Mouse (Mus musculus) adrenal gland, postnatal 36 days (tissue): ENCODE data around the gene Fer. TPM values are rescaled to one million over a fixed set of nuclear protein-coding genes. Genes with fewer than 3 reads are reported as not detected.

Experiments
- DNase-seq, 2 experiments: peaks; one replicate each; pipeline ENCODE4 v3.0.0; 2021; ENCODE audit warnings: mixed read lengths in 1 of 2
- total RNA-seq, 2 experiments: library from RNA; stranded (reverse); gene quantifications; 2 replicates each; pipeline ENCODE4 v1.2.3; 2021

Gene Fer
- total RNA-seq, 2 experiments from 2014 or later, result 18.0 to 23.5 TPM

DNA sequence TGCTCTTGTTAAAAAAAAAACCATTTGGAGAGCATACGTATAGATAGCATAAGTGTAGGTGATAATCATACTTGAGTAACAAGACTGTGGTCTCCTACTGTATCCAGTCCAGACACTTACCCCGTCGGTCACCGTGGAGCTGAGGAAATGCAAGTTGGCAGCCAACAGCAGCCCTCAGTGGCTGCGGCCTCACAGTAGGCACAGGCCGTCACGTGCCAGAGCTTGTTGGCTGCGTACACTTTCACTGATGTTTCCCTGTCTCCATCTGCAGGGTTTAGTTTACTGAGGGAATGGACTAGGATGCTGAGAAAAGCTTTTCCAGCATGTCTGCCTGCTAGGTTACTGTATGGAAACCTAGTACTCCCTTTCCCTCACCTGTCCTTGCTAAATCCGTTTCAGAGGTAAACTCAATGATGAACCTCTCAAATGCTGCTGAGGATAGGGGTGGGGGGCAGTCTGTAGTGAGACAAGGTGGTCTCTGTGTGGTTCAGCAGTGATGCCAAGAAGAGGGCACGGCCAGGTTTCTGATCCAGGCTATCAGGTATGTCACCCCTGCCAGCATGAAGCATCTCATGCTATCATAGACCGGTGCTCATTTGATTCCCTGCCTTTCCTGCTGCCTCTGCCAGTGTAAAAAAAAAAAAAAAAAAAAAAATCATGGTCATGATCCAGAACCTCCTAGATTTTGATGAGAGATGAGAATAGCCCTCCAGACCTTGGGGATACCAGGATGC, 224.2 kb downstream of the Fer start:
- no peak for DNase-seq

DNA sequence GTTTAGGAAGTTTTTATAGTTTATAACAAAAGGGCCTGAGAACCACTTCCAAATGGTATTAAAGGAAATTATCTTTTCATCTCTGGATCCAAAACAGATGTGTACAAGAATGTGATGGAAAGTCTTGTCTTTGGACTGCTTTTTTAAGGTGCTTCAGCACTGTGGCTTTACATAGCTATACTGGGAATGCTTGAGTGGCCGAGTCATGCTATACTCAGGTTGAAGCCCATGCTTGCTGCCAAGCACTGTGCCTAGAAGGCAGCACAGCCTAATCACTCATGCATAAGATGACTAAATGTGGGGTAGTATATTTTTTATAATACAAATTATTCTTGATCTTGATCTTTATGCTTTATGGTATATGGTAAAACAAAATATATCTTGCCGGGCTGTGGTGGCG, 225.0 kb downstream of the Fer start:
- DNase-seq, result no peak

DNA sequence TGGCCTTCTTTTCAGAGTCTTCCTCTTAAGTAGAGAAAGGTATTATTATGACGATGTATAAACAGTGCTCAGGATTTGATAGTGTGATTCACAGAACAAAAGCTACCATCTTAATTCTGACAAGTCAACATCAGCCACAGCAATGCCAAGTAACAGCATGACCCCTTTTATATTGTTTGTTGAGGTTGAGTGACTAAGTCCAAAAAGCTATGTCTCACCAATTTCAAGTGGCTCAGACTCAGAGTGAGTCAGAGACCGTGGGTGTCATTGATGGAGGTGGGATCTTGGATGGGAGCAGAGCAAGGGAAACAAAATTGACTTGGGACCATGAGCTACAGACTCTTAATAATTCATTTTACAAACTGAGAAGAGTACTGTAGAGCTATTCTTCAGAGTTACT, 230.9 kb downstream of the Fer start:
- DNase-seq, result peak in 1 of 2 experiments; percentile 25

DNA sequence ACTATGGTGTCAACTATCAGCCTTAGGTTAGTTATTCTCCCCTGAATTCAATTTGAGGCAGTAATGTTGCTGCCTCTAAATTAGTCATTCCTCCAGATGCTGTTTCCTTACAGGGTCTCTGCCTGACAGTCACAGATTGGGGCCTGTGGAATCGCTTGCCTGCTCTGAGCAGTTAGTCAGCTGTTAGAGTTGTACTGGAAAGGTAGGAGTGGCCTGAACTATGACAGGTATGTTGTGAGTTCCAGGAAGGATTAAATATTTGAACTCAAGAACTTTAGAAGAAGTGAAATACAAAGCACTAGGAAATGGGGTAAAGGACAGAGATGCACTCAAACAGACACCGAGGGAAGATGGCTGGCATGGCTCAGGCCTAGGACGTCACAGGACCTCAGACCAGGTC, 233.9 kb downstream of the Fer start:
- no peak for DNase-seq

DNA sequence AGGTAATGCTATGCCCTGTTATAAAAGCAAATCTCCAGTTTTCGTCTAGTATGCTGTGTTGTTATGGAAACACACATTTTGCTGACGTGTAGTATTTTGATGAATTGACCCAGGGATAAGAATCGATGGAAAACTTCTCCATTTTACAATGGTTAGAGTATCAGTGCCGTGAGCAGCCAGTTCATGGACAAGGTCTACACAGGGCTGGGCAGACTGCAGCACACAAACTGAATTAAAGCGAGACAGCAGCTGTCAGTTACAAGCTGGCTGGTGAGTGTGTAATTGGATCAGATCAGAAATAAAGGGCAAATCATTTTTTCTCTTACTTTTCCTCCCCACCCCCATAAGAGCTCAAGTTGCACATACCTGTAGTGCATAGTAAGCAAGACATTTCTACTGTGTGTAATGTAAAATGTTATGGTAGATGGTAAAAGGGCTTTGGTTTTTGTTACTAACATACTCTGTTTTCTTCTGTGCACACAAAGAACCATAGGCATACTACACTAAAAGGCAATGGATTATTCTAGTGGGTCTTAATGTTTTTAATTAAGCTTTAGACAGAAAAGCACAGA, 235.0 kb downstream of the Fer start:
- no peak for DNase-seq

DNA sequence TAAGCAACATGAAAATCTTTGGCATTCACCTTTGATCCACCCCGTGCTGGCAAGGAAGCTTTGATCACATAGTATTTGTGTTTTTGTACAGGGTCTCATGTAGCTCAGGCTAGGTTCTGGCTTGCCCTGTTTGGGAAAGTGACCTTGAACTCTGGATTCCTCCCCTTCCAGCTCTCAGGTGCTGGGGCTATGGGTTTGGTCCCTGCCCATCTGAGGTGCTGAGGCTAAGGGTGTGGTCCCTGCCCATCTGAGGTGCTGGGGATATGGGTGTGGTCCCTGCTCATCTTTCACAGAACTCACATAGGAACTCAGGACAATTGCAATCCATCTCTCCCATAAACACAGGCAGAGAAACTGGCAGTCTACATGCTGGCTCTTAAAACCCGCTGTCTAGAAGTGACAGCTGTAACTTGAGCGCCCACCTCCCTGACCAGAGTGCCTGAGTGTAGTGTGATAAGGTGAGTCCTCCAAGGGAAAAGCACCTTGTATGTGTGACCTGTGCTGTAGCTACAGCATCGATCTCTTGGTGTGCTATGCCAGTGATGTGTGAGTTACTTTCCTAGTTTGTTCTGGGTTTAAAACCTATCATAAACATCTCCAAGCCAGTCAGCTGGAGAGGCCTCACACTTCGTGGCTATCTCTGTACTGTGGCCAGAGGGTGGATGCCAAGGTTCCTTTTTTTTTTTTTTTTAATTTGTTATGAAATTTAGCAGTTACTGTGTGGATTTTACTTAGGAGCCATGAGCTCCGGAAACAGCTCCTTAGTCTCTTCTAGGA, 236.7 kb downstream of the Fer start:
- DNase-seq, result no peak

DNA sequence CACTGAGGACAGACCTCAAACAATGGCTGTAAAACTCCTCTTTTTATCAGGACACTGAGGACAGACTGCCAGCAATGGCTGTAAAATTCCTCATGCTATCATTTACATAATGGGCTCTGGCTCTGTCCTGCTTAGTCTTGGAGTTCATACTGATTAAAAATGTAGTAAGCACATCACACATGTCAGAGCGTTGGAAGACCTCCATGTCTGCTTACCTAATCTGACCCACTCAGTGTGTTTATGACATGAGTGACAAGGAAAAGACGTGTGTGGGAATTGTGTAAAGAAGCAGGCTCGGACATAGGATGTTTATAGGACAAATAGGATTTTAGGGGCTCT, 237.3 kb downstream of the Fer start:
- no peak for DNase-seq

DNA sequence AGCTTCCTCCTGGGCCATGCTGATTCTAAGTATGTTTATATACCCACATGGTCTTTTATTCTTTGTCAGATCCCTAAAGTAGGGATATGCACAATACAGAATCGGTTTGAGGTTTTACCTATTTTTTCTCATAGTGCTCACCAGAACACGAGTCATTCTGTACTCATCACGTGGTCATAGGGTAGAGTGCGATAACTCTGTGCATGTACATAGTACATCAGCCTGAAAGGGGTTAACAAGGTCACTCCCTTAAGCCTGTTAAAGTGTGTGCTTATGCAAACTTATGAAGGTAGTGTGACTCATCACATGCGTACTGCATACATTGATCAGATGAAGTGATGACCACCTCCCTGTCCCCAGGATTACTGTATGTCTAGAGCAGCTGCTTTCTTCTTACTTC, 245.9 kb downstream of the Fer start:
- DNase-seq, result no peak

DNA sequence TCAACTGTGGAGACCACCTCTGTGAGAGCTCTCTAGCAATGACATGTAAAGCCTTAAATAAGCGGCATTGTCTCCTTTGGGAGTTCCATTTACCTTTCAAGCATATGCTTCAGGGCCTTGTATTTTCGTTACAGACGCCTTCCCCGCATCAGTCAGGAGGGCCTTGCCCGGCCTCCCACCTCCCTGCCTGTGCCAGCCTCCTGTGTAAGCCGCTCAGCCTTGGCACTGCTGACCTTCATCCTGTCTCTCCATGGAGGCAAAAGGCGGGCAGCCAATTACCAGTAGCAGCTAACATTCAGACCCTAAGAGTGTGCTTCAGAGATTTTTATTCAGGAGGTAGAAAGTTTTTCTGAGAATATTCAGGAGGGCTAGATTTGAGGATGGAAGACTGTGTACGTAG, 247.0 kb downstream of the Fer start:
- peak; percentile 41 to 49 for DNase-seq

DNA sequence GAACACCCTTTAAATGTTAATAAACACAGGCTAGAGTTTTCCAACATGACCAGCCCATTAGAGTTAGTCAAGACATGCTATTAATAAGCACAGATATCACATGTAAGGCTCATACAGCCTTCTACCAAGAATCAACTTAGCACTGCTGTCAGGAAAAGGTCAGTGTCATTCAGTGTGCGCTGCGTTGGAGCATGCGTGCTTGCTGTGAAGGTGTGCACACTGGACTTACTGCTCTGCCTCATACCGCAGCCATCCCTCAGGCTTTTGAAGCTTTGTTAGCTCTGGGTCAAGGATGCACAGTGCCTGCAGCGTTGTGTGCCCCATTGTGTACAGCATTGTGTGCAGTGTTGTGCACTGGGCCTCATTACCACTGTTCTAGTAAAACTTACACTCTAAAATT, 250.8 kb downstream of the Fer start:
- peak; percentile 12 to 16 for DNase-seq

DNA sequence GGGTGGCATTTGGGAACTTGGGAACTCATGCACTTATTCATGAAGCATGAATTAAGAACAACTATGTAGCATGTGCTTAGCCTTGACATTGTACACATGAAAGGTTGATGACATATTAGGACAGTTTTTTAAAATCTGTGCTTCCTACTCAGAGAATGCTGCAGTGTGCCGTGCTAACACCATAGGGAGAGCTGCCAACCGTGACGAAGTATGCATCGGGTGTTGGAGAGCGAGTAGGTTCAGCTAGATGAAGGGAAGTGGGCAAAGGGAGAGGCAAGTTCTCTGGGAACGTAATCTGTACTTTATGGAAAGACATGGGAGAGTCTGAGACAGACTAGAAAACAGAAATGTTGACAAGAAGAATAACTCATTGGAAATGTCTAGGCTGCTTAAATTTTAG, 253.9 kb downstream of the Fer start:
- no peak for DNase-seq

DNA sequence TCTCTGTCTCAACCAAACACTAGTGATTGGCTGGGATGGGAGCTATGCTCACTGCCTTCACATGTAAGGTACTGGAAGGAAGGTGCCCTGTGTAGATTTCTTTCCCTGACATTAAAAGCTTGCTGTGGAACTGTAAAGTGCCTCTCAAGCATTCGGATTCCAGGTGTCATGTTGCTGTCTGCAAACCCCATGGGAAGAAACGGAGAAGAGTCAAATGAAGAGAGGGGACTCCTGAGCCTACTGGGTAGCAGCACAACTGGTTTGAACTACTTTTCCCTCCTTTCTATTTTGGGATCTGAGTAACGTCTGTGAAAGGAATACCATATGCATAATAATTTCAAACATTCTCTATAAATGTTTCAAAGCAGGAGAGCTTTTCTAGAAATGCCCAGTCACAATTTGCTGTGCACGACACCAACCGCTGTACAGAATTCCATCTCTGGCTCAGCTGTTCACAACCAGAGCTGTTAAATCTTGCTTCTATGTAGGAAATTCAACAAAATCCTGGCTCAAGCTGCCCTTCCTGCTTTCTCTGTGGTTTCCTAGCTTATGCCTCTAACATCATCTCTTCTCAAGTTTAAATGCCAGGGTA, 256.9 kb downstream of the Fer start:
- no peak for DNase-seq

DNA sequence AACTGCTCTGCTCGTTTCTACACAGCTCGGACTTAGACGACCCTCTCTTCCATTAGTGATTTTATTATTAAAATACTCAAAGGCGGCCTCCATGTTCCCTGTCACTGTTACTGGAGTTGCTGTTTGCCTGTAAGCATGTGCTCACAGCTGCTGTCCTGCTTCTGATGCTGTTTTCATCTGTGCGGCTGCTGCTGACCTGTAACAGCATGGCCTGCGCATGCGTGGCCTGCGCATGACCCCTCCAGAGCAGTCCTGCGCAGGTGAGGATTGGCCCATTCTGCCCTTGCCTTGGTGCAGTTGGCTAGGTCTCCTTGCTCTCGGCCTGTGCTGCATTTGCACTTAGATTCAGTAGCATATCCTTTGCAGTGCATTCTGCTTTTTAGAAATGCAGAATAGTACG, 259.7 kb downstream of the Fer start:
- no peak for DNase-seq

DNA sequence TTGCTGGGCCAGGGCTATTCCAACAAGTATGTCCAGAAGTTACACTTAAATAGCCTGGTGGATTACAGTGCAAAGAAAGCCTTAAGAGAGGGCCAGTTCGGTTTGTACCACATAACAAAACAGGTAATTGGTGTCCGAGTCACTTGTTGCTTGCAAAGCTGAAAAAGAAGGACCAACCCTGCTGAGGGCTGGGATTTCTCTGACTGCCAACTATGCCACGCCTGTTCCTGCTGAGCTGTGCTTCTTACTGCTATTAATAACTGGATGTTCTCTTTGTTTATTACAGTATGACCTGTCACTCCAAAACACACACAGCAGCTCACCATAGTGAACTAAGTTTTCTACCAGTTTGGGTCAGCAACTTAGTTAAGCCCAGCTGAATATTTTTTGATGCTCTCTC, 260.9 kb downstream of the Fer start:
- no peak for DNase-seq

DNA sequence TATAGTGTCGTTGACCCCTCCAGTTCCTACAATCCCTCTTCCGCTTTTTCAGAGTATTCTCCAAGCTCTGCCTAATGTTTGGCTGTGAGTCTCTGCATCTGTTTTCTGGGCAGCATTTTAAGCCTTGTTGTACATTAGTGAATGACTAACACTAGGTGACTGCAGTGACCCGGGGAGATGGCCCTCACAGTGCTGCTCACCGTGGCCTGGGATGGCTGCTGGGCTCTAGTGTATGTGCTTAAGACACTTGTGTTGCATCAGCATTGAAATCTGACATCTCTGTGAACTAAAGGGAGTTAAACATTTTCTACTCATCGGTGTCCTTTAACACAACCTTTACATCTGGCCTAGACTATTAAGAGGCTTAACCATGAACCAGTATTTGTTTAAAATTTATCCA, 264.0 kb downstream of the Fer start:
- DNase-seq, result no peak

DNA sequence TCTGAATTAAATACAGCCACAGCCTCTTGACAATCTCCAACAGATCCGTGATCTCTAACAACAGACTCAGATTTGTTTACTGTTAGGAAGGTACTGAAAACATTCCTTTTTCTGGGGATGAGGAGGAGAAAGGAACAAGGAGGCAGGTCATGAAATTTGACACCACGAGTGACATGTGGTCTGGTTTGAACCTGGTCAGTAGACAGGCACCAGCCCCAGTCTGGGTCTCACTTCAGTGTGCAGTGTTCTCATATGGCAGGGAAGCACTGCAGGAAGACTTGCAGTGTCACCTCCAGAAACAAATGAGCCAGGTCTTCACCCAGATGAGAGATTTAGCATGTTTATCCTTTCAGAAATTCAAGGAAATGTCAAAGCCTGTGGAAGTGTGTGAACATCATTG, 266.9 kb downstream of the Fer start:
- no peak for DNase-seq

DNA sequence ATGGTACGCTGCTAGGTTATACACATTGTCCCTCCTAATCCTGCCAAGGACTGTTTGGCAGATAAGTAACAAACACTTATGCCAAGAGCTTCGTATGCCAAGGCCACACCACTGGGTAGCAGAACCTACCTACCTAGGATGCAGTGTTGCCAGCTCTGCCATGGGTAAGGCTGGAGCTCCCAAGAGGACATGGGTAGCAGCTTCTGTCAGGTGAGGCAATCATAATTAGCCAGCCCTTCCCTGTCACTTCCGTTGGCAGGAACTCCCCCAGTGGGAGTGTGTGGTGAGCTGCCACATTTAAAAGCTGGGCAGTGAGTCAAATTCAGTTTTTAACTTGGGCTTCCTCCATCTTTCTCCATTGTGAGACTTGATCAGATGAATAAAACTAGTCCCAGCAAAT, 267.5 kb downstream of the Fer start:
- peak; percentile 15 to 31 for DNase-seq

DNA sequence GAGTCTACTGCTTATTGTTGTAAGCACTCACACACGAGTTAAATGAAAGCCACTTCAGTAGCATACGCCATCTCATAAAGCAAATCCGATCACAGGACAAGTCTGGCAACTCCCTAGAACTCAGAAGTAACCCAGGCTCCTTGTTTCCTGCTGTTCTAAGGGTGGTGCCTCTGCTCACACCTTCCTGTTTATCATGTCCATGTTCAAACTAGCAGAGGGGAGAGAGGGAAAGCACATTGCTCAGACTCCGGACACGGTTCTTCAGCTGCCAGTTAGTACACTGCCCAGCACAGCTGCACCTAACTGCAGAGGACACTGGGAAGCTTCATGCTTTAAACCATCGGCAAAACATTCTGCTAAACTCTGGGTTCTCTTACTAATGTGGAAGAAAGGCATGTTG, 269.3 kb downstream of the Fer start:
- no peak for DNase-seq

DNA sequence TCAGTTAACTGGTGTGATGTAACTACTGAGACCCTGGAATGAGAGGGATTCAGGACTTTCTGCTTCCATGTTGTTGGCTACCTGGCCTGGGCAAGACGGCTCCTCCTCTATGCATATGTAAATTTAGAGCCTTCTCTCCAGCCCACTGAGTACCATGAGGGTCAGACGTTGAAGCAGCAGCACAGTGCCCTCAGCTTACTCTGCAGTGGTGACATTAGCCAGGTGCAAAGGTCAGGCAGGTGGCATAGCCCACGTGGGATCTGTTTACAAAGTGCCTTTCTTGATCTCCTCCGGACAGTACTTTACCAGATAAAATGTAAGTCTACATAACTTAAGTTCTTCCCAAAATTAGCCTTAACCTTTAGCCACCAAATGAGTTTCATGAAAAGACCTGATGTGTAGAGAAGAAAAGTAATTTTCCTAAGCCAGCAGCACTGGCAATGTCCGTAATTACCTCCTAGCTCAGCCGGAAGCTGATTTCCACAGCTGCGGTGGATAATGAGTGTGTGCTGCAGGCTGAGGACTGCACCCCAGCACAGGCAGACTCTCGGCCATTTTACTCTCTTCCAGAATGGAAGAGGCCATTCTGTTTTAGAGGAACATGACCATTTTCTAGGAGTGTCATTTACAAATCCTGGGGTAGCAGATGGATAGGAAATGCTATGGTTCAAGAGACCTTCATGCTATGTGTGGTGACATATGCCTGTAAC, 273.2 kb downstream of the Fer start:
- DNase-seq, result no peak

DNA sequence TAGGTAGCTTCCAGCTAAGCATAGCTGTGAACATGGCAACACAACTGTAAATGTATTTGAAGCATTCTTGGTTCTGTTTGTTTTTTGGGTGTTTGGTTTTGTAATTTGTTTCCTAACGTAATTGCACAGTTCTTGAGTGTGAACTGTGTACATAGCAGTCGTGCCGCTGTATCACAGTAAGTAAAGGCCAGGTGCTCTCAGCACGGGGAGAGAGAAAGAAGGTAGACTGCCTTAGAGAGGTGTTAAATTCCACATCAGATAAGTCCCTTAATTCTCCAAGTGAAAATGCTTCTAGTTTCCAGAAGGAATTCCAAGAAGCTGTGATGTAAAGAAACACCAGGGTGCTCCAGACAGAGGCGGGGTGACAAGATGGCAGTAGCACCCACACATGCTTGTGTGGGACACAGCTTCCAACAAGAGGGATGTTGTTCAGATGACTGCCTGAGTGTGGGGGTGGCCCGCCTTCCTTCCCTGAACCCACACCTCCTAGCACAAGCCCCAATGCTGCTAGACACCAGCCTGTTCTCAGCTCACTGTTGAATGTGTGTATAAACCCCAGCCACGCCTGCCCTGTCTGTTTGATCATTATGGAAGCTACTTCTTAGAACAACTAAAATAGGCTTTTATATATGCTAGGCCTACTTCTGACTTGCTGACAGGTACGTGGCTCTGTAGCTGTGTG, 275.3 kb downstream of the Fer start:
- no peak for DNase-seq

DNA sequence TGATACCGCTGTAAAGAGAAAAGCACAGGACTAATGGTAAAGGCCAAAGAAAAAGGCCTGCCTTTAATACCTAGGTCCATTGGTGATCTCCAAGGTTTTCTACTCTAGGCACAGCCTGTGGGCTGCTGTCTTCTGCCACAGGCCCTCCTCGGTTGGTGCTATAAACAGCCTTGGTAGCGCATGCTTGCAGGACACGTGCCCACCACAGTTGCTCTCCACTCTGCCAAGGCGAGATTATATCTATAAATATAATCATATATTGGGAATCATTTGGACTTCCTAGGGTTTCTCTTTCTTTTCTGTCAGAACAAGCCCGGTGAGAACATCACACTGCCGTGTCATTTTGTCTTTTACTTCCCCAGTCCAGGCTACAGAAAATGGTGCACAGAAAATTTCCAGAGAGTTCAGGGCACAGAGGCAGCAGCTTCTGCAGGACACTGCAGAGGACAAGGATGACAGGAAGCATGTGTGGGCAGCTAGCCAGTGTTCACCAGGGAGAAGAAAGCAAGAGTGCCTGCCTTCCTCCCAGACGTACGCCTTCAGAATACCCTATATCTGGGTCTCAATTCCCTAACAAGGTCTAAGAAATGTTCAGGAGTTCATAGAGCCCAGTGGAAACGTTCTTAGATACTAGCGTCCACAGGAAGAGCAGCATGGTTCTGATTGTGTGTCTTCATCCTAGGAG, 276.5 kb downstream of the Fer start:
- no peak for DNase-seq
